Mouse (Mus musculus) T-helper 17 cell (primary cell): ENCODE data around the gene Gucd1.
"Not testable (repeated sequence)": the region's sequence is repeated elsewhere in the genome, so short reads cannot be mapped to it uniquely, and the experiment has no call there.

Experiments
- in situ Hi-C, 2 experiments: fragments of 300-600 bp; cut with MboI, MseI; formaldehyde crosslinking; loops; 1 replicate in 1 of 2; 2 replicates in 1 of 2; pipeline ENCODE4 v1.15.1; 2025; ENCODE audit warnings: high pct_unique_total_duplicates in 2 of 2

Gene Gucd1

GRCm38 (mm10) chr10:75503692-75504091 lies 14.1 kb downstream of the Gucd1 start:
- in situ Hi-C loops: no loop called here

- in situ Hi-C loops: no loop called here
Measured at GRCm38 (mm10) chr10:75501641-75502040, 16.1 kb downstream of the Gucd1 start.

- in situ Hi-C loops: no loop called here
Measured at GRCm38 (mm10) chr10:75500345-75500744, 17.4 kb downstream of the Gucd1 start.

- in situ Hi-C loops: no loop called here
Measured at GRCm38 (mm10) chr10:75499791-75500190, 18.0 kb downstream of the Gucd1 start.

DNA sequence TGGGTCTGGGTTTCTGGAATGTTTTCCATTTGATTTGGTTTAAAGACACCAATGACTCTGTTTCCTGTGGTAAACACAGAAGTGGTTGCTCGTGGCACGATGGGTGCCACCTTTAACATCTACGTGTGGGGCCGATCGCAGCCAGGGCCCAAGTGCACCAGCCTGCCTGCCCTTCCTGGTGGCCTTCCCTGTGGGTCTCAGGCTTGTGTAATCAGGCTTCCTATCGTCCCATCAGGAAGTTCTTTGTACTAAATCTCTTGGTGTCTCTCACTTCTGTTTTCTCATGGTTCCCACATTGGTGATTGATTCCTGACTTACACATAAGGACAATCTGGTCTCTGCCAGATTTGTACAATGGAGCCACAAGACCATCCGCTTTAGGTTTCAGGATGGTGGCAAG lies 18.6 kb downstream of the Gucd1 start:
- in situ Hi-C loops: not testable (repeated sequence)

- in situ Hi-C loops: no loop called here
Measured at GRCm38 (mm10) chr10:75495921-75496320, 21.9 kb downstream of the Gucd1 start.

DNA sequence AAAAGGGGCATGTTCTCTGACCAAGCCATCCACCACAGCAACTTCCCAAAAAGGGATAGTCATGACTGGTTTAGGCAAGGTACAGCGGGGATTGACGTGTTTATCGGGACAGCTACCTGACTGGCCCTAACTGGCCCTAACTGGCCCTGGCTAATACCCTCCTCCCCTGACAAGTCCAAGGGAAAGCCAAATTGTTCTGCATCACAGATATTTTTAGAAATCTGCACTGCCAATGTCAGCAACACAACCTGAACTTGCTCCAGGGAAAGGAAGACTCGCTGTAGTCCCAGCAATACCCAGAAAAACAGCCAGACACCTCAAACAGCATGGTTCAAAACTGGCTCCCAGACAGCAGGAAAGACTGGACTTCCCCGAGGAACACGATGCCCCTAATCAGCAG lies 22.5 kb downstream of the Gucd1 start:
- in situ Hi-C loops: no loop called here

DNA sequence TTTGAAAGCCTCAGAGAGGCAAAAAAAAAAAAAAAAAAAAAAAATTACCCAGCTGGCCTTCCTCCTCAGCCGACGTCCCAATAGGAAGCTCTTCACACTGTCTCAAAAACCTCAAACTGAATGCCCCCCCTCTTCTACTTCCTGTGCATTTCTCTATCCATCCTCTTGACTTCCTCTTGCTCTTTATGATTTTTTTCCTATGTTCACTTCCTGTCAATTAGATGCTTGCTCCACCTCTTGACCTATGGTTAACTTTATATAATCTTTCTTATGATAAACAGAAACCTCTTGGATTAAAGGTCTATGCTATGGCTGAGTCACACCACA lies 25.9 kb downstream of the Gucd1 start:
- in situ Hi-C loops: no loop called here

DNA sequence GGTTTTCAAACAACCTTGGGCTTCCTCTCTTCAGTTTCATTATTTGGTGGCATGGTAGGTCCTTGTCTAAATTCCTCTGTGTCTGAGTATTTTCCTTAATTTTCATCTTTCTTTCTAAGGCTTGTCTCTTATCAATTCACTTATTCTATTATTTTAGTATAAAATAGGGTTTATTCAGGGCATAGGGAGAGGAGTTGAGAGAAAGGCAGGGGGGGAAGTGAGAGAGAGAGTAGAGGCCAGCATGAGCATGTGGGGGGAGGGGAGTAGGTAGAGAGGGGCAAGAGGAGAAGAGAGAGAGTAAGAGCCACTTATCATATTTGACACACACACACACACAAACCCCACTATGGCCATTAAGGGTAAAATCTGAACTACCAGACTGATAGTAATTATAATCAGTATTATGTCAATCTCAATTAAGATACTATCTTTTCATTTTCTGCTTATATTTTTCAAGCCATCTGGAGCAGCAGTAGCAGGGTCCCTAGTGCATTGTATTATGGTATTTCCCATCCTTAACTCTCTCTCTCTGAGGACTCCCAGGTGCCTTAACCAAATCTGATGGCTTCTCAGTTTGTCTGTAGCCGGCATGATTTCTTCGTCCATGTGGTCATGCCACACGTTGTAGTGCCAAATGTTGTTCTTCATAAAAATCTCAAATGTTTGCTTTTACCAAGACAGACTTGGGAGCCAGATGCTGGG lies 26.4 kb downstream of the Gucd1 start:
- in situ Hi-C loops: no loop called here

GRCm38 (mm10) chr10:75490731-75491130 lies 27.0 kb downstream of the Gucd1 start:
- in situ Hi-C loops: no loop called here

- in situ Hi-C loops: loop anchor here in 1 of 2 experiments (10.0 kb wide), 1 partner anchor 305 kb away; no protein-coding TSS in a partner anchor
Measured at GRCm38 (mm10) chr10:75489522-75489921, 28.2 kb downstream of the Gucd1 start.

DNA sequence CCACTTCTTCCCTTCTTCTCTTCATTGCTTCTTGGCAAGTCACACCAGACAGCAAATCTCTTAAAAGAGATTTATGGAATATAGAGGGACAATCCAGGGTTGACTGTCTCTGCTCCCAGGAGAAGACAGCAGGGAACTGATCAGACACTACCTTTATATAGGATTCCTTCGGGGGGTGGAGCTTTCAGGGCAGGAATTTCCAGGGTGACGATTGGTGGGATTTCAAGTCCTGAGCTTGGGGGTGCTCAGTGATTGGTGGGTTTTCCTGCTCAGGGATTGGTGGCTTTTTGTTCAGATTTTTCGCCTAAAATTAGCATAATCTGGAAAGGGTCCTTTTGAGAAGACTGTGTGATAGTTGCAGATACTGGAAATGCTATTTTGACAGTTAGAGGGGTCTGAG lies 30.6 kb downstream of the Gucd1 start:
- in situ Hi-C loops: loop anchor here in 1 of 2 experiments (10.0 kb wide), 1 partner anchor 302 kb away; no protein-coding TSS in a partner anchor

DNA sequence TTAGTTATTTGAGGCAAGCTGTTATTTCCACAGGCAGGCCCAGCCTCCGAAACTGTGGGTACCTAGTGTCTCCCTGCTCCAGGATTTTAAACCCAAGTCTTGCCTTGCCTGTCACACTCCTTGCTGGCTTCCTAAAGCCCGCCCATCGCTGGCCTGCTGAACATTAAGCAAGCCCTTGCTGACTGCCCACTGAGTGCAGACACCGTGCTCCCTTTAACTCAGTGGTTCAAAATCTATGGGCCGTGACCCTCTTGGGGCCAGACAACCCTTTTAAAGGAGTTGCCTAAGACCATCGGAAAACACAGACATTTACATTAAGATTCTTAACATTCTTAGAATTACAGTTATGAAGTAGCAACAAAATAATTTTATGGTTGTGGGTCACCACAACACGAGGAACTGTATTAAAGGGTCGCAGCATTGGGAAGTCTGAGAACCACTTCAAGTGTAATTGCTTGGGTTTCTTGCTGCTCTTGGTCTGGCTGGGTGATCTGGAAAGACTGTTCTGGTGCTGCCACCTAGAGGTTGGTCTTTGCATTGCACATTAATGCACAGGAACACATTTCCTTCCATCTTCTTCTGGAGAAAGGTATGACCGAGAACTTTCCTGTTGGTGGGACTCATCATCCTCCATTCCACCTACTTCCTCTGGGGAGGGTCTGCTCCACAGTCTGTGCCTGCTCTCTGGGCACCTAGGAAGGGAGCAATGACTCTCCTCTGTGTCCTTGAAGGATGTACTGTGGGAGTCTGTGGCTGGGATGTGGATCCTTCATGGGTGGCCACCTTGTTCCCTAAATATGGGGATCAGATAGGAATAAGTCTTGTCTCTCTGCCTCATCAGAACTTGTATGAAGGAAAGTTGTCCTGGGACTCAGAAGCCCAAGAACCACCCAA lies 31.4 kb downstream of the Gucd1 start:
- in situ Hi-C loops: loop anchor here in 1 of 2 experiments (10.0 kb wide), 1 partner anchor 302 kb away; no protein-coding TSS in a partner anchor

- in situ Hi-C loops: loop anchor here (5.0 to 10.0 kb wide), 3 partner anchors 37 to 422 kb away; partner anchors contain the start of gene Bcr (in 1 of the 2)
Measured at GRCm38 (mm10) chr10:75484767-75485166, 33.0 kb downstream of the Gucd1 start.

GRCm38 (mm10) chr10:75484066-75484465 lies 33.7 kb downstream of the Gucd1 start:
- in situ Hi-C loops: loop anchor here (5.0 to 10.0 kb wide), 3 partner anchors 37 to 422 kb away; partner anchors contain the start of gene Bcr (in 1 of the 2)

- in situ Hi-C loops: loop anchor here (5.0 to 10.0 kb wide), 3 partner anchors 36 to 421 kb away; partner anchors contain the start of gene Bcr (in 1 of the 2)
Measured at GRCm38 (mm10) chr10:75482919-75483483, 34.8 kb downstream of the Gucd1 start.

DNA sequence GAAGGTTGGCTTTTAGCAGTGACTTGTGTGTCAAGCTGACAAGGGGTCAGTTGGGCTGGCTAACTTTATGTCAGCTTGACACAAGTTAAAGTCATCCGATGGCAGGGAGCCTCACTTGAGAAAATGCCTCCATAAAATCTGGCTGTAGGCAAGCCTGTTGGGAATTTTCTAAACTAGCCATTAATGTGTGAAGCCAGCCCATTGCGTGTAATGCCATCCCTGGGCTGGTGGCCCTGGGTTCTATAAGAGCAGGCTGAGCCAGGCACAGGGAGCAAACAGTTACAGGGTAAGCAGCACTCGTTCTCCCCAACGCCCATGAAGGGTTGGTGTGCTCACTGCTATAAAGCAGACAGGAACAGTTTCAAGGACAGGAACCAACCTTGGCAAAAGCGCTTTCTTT lies 35.5 kb downstream of the Gucd1 start:
- in situ Hi-C loops: loop anchor here (5.0 to 10.0 kb wide), 3 partner anchors 35 to 420 kb away; partner anchors contain the start of gene Bcr (in 1 of the 2)

DNA sequence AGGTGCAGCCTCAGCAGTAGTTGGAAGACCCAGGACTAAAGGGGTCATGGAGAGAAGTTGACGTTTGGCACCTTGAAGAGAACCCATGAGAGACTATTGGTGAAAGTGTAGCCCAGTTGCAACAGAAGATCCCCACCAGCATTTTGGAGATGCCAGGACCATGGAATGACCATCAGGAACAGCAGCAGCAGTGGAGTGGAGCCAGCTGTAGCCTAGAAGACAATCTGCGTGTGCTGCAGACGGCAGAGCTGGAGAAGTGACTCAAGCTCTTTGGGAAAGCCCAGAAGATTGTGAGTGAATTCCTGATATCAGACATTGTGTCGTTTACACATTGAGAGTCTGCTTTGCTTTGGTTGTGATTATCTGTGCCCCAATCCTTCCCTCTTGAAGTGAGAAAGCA lies 36.1 kb downstream of the Gucd1 start:
- in situ Hi-C loops: loop anchor here (5.0 to 10.0 kb wide), 3 partner anchors 34 to 419 kb away; partner anchors contain the start of gene Bcr (in 1 of the 2)

- in situ Hi-C loops: loop anchor here (5.0 to 10.0 kb wide), 4 partner anchors 33 to 418 kb away; partner anchors contain the start of gene Bcr (in 1 of the 2)
Measured at GRCm38 (mm10) chr10:75479955-75480354, 37.8 kb downstream of the Gucd1 start.

DNA sequence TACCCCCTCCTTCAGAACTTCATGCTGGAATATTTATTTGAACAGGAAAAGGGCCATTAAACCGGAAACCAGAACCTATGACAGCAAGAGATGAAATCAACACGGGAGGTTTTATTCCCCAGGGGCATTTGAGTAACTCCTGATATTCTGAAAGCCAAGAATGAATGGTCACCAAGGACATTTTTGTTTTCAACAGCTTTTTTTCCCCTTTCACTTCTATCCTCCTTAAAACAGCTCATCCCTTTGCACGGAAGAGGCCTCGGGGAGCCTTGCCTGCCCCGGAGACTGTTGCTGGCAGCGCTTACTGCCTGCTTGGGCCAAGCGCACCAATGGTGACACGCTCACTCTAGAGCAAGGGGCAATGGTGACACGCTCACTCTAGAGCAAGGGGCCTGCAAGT lies 40.7 kb downstream of the Gucd1 start:
- in situ Hi-C loops: loop anchor here in 1 of 2 experiments (5.0 kb wide), 1 partner anchor 65 kb away; no protein-coding TSS in a partner anchor

DNA sequence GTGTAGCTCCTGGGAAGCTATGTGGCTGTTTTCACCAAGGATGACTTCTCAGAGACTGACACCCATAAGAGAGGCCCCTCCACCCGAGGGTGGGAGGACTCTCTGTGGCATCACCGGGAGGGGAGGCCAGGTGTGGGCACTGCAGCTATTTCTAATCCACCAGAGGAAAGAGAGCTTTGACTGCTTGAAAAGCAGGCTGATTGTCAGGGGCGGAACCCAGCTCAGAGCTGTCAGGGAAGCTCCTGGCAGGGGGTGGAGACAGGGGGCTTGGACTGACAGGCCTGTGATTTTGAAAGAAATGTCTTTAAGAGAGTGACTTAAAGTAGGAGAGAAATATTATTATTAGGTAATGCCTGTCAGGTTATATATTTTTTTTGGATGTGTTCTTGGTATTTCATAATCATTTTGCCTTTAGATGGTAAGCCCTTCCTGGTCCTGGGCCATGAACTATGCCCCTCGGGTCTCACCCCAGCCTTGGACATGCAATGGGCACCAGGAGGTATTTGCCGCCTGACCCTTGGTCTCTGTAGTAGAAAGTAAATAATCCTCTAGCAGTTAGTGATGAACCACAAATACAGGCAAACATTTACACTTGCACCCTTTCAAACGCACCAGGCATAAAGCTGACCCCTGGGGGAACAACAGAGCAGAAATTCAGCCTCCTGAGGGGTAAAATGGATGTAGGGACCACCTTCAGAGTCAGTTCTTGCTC lies 42.5 kb downstream of the Gucd1 start:
- in situ Hi-C loops: loop anchor here in 1 of 2 experiments (5.0 kb wide), 1 partner anchor 63 kb away; no protein-coding TSS in a partner anchor
